Mouse (Mus musculus): ENCODE measurements around the gene Mars. TPM values are rescaled to one million over a fixed set of nuclear protein-coding genes. Genes with fewer than 3 reads are reported as not detected.

Gene Mars
- polyA plus RNA-seq, 1 experiment = not detected

- Histone ChIP-seq H3K4me1 (ENCODE audit: control insufficient read depth, insufficient read depth, low read length) (peaks cover 17% of the 10 kb centered on the region), H3K27ac (ENCODE audit: insufficient read depth, low read depth, low read length) (no peak overlapping the region)
- 1% methylated on average over 42 of the region's 42 CpGs for WGBS
These were observed 28.3 kb upstream of the Mars start for GRCm38 (mm10) chr10:127339683-127340576.

GRCm38 (mm10) chr10:127338930-127339682 lies 27.5 kb upstream of the Mars start:
- Histone ChIP-seq H3K4me3 (ENCODE audit: insufficient read depth, low read depth, low read length) (peak overlapping the region; percentile 37), H3K4me1 (ENCODE audit: control insufficient read depth, insufficient read depth, low read length) (peaks cover 17% of the 10 kb centered on the region), H3K27ac (ENCODE audit: insufficient read depth, low read depth, low read length) (no peak overlapping the region)
- WGBS = under 1% methylated on average over 31 of the region's 31 CpGs
- TF ChIP-seq POLR2A (IDR thresholded peaks at IDR 0.05; ENCODE audit: insufficient read depth, low read depth, low read length) (no peak), CTCF (IDR thresholded peaks at IDR 0.05; ENCODE audit: insufficient read depth, low read depth, low read length) (peak; percentile 48; the same call in 1 of the 2 replicates)

More at GRCm38 (mm10) chr10:127339683-127340576, 28.3 kb upstream of the Mars start:
- H3K4me3 ChIP-seq (ENCODE audit: insufficient read depth, low read depth, low read length) = peak overlapping the region; percentile 37
- TF ChIP-seq CTCF (IDR thresholded peaks at IDR 0.05; ENCODE audit: insufficient read depth, low read depth, low read length) (no peak), POLR2A (IDR thresholded peaks at IDR 0.05; ENCODE audit: insufficient read depth, low read depth, low read length) (no peak)

GRCm38 (mm10) chr10:127337536-127338099 lies 26.0 kb upstream of the Mars start:
- no peak overlapping the region for H3K4me3 ChIP-seq (ENCODE audit: insufficient read depth, low read depth, low read length)
- 87% methylated on average over 6 of the region's 6 CpGs for WGBS
- no peak overlapping the region for H3K27ac ChIP-seq (ENCODE audit: insufficient read depth, low read depth, low read length)
- peaks cover 17% of the 10 kb centered on the region for H3K4me1 ChIP-seq (ENCODE audit: control insufficient read depth, insufficient read depth, low read length)
- TF ChIP-seq CTCF (IDR thresholded peaks at IDR 0.05; ENCODE audit: insufficient read depth, low read depth, low read length) = no peak
- TF ChIP-seq POLR2A (IDR thresholded peaks at IDR 0.05; ENCODE audit: insufficient read depth, low read depth, low read length) = no peak

GRCm38 (mm10) chr10:127336952-127337351 lies 25.4 kb upstream of the Mars start:
- WGBS = 66% methylated on average over 5 of the region's 5 CpGs
- Histone ChIP-seq H3K4me3 (ENCODE audit: insufficient read depth, low read depth, low read length) (no peak overlapping the region), H3K4me1 (ENCODE audit: control insufficient read depth, insufficient read depth, low read length) (peaks cover 17% of the 10 kb centered on the region), H3K27ac (ENCODE audit: insufficient read depth, low read depth, low read length) (no peak overlapping the region)
- no peak for TF ChIP-seq POLR2A (IDR thresholded peaks at IDR 0.05; ENCODE audit: insufficient read depth, low read depth, low read length)
- TF ChIP-seq CTCF (IDR thresholded peaks at IDR 0.05; ENCODE audit: insufficient read depth, low read depth, low read length) = no peak

GRCm38 (mm10) chr10:127335271-127335670 lies 23.7 kb upstream of the Mars start:
- Histone ChIP-seq H3K27ac (ENCODE audit: insufficient read depth, low read depth, low read length) (no peak overlapping the region), H3K4me3 (ENCODE audit: insufficient read depth, low read depth, low read length) (no peak overlapping the region), H3K4me1 (ENCODE audit: control insufficient read depth, insufficient read depth, low read length) (peaks cover 25% of the 10 kb centered on the region)
- 68% methylated on average over 1 of the region's 1 CpGs for WGBS
- no peak for TF ChIP-seq CTCF (IDR thresholded peaks at IDR 0.05; ENCODE audit: insufficient read depth, low read depth, low read length)
- no peak for TF ChIP-seq POLR2A (IDR thresholded peaks at IDR 0.05; ENCODE audit: insufficient read depth, low read depth, low read length)

GRCm38 (mm10) chr10:127333152-127333551 lies 21.6 kb upstream of the Mars start:
- no peak overlapping the region for H3K4me3 ChIP-seq (ENCODE audit: insufficient read depth, low read depth, low read length)
- TF ChIP-seq CTCF (IDR thresholded peaks at IDR 0.05; ENCODE audit: insufficient read depth, low read depth, low read length) (no peak), POLR2A (IDR thresholded peaks at IDR 0.05; ENCODE audit: insufficient read depth, low read depth, low read length) (no peak)
- no peak overlapping the region for H3K27ac ChIP-seq (ENCODE audit: insufficient read depth, low read depth, low read length)

GRCm38 (mm10) chr10:127332211-127332874 lies 20.8 kb upstream of the Mars start:
- Histone ChIP-seq H3K4me1 (ENCODE audit: control insufficient read depth, insufficient read depth, low read length) (peaks cover 20% of the 10 kb centered on the region), H3K4me3 (ENCODE audit: insufficient read depth, low read depth, low read length) (no peak overlapping the region), H3K27ac (ENCODE audit: insufficient read depth, low read depth, low read length) (no peak overlapping the region)
- TF ChIP-seq POLR2A (IDR thresholded peaks at IDR 0.05; ENCODE audit: insufficient read depth, low read depth, low read length) (no peak), CTCF (IDR thresholded peaks at IDR 0.05; ENCODE audit: insufficient read depth, low read depth, low read length) (no peak)
- 32% methylated on average over 31 of the region's 31 CpGs for WGBS

More at GRCm38 (mm10) chr10:127333152-127333551, 21.6 kb upstream of the Mars start:
- peaks cover 20% of the 10 kb centered on the region for H3K4me1 ChIP-seq (ENCODE audit: control insufficient read depth, insufficient read depth, low read length)
- WGBS = 66% methylated on average over 5 of the region's 5 CpGs

GRCm38 (mm10) chr10:127330212-127330611 lies 18.6 kb upstream of the Mars start:
- TF ChIP-seq POLR2A (IDR thresholded peaks at IDR 0.05; ENCODE audit: insufficient read depth, low read depth, low read length) = no peak
- WGBS = 65% methylated on average over 7 of the region's 7 CpGs
- Histone ChIP-seq H3K27ac (ENCODE audit: insufficient read depth, low read depth, low read length) (no peak overlapping the region), H3K4me1 (ENCODE audit: control insufficient read depth, insufficient read depth, low read length) (peaks cover 31% of the 10 kb centered on the region), H3K4me3 (ENCODE audit: insufficient read depth, low read depth, low read length) (no peak overlapping the region)

Data from olfactory bulb, adult 2 months (tissue).